Mouse (Mus musculus) gastrocnemius, adult 2 months (tissue): ENCODE data around the gene Kmt2a. TPM values are rescaled to one million over a fixed set of nuclear protein-coding genes. Genes with fewer than 3 reads are reported as not detected.

Experiments
- DNase-seq: peaks from one replicate; pipeline ENCODE4 v3.0.0; 2022
- H3K27ac ChIP-seq: fragments of 200-600 bp; 2 replicates; pipeline ENCODE4 v1.8.1; 2022; ENCODE audit warnings: mild to moderate bottlenecking
- H3K4me3 ChIP-seq: fragments of 200-600 bp; 2 replicates; pipeline ENCODE4 v1.8.1; 2022; ENCODE audit warnings: mild to moderate bottlenecking, moderate library complexity
- CTCF ChIP-seq: fragments of 200-600 bp; IDR thresholded peaks from 2 replicates; pipeline ENCODE4 v1.8.1; 2022; ENCODE audit warnings: antibody characterized with exemption, mild to moderate bottlenecking, moderate library complexity
- intact Hi-C: fragments of 180-260 bp; cut with DNase I; formaldehyde crosslinking; loops from one replicate; pipeline ENCODE4 v1.15.1; 2025
- total RNA-seq, 2 experiments: library from RNA; stranded (reverse); gene quantifications; 2 replicates each; pipeline ENCODE4 v1.2.3; 2021

The Kmt2a gene
- total RNA-seq, 2 experiments from 2014 or later = 21.5 to 21.7 TPM

DNA sequence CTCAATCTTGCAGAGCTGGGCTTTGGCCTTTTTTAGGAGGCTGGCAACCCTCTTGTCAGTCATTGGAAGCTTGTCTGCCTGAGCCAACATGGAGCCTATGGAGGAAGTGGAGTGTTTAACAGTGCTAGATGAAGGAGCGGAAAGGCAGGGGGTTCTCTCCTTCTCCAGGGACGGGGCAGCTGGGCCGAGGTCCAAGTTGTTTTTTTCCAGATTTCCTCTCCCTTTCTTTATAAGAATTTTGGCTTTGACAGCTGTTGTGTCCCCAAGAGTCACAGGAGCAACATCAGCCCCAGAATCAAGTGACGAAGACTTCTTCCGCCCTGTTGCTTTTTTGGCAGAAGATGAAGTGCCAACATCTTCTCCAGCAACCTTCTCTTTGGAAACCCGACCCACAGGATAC, 33.6 kb downstream of the Kmt2a start:
- TF ChIP-seq CTCF = no peak

DNA sequence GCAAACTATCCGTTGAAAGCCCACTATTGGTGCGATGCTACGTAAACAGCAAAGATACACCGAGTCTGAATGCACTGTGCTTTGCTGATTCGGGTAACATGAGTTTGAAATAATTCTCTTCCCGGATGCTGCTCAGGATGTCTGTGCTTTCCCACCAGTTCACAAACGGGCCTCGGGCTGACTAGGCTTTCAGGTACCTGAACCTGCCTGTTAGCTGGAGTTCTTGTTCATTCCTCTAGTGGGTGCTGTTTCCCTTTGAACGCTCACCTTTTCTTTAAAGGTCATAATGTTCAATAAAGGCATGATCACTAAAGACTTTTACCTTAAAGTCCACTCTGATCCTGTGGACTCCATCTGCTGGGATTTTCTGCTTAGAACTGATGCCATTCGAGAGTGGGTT, 39.9 kb downstream of the Kmt2a start:
- Histone ChIP-seq H3K27ac (no peak overlapping the region; the same call in 1 of the 2 replicates), H3K4me3 (no peak overlapping the region)
- DNase-seq = no peak
- intact Hi-C loops = loop anchor here (2.0 to 5.0 kb wide), 3 partner anchors 40 to 80 kb away; partner anchors contain the start of genes Atp5l and Kmt2a
- TF ChIP-seq CTCF = peak; percentile 75

More for the DNA sequence above, 33.6 kb downstream of the Kmt2a start:
- H3K4me3 ChIP-seq = no peak overlapping the region
- intact Hi-C loops = no loop called here
- H3K27ac ChIP-seq = no peak overlapping the region
- no peak for DNase-seq

DNA sequence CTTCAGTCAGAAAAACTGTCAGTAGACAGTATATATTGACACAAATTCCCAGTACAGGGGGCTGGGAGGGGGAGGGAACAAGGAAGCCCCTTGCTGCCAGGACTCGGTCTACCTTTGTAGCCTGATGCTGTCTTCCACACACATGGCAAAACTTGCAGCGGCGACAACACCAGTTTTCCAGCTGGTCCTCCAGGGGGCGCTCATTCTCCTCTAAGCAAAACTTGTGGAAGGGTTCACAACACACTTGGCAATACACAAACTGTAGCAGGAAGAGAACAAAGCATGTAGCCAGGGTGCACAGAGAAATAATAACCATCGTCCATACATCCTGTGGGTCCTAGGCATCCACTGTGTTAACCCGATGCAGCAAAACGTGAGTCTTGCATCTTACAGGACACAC, 44.7 kb downstream of the Kmt2a start:
- Histone ChIP-seq H3K27ac (peak overlapping the region; percentile 38; the same call in 1 of the 2 replicates), H3K4me3 (no peak overlapping the region)
- intact Hi-C loops = loop anchor here (1.0 kb wide), 1 partner anchor 131 kb away; no protein-coding TSS in a partner anchor
- peak; percentile 86 for DNase-seq
- TF ChIP-seq CTCF = peak; percentile 91

DNA sequence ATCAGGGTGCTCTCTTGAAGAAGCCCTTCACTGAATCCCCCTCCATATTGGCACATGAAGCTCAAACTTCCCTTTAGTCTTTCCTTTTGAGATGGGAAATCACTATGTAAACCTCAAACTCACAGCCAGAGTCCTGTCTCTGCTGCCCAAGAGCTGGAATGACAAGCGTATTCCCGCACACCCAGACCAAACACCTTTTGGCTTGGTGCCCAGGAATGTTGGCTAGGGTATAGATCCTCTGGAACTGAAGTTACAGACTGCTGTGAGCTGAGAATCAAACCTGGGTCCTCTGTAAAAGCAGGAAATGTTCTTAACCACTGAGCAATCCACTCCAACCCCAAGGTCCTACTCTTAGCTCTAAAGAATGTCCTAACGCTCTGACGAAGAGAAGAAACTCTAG, 48.7 kb downstream of the Kmt2a start:
- intact Hi-C loops = no loop called here
- Histone ChIP-seq H3K27ac (no peak overlapping the region), H3K4me3 (no peak overlapping the region)
- peak; percentile 42 for DNase-seq
- TF ChIP-seq CTCF = no peak

DNA sequence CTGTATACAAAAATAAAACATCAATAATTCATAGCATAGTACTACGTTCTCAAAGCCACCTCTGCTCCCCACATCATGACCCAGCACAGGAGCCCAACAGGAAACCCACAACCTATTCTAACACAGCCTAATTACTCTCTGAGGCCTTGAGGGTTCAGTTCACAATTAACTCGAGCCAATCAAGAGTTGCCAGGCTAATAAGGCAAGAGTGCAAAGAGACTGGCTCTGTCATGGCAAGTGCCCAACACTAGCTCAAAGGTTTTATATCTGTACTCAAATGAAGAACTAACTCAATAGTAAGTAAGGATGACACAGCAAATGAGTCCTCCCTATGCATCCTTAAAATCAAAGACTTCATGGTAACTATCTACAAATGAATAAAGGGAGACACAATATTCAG, 50.6 kb downstream of the Kmt2a start:
- H3K27ac ChIP-seq = no peak overlapping the region
- intact Hi-C loops = no loop called here
- no peak for DNase-seq
- no peak overlapping the region for H3K4me3 ChIP-seq
- no peak for TF ChIP-seq CTCF

DNA sequence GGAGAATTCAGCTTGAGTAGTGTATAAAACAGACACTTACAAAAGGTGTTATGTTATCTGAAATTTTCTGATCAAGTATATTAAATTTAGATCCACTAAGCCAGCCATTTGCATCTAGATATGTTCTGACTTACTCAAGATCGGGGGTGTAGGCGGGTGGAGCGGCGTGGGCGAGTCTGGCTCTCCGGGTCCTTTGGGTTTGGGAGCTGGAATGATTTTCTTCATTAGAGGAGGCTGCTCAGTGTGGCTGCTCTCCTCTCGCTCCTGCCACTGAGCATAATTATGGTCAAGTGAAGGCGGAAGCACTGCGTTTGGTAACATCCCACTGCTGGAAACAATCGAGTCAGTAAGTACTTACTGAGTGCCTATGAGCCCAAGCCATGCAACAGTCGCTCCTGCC, 52.2 kb downstream of the Kmt2a start:
- intact Hi-C loops = no loop called here
- Histone ChIP-seq H3K27ac (no peak overlapping the region), H3K4me3 (no peak overlapping the region)
- no peak for DNase-seq
- no peak for TF ChIP-seq CTCF

DNA sequence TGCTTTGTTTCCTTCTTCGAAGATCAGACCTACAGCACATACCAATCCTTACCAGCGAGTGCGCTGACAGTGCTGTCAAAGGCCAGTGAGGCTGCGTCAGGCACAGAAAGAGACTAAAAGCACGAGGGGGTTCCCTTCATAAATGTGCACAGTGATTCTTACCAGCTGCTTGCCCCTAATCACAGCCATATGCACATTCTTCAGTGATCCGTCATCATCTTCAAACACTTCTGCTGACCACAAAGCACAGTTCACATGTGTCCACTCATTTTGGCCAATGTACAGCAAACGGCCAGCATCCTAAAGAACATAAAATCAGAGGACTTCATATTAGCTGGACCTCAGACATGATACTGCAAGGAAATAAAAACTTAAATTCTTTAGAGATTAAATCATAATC, 54.4 kb downstream of the Kmt2a start:
- TF ChIP-seq CTCF = no peak
- DNase-seq = no peak
- intact Hi-C loops = no loop called here
- Histone ChIP-seq H3K4me3 (no peak overlapping the region), H3K27ac (no peak overlapping the region)

DNA sequence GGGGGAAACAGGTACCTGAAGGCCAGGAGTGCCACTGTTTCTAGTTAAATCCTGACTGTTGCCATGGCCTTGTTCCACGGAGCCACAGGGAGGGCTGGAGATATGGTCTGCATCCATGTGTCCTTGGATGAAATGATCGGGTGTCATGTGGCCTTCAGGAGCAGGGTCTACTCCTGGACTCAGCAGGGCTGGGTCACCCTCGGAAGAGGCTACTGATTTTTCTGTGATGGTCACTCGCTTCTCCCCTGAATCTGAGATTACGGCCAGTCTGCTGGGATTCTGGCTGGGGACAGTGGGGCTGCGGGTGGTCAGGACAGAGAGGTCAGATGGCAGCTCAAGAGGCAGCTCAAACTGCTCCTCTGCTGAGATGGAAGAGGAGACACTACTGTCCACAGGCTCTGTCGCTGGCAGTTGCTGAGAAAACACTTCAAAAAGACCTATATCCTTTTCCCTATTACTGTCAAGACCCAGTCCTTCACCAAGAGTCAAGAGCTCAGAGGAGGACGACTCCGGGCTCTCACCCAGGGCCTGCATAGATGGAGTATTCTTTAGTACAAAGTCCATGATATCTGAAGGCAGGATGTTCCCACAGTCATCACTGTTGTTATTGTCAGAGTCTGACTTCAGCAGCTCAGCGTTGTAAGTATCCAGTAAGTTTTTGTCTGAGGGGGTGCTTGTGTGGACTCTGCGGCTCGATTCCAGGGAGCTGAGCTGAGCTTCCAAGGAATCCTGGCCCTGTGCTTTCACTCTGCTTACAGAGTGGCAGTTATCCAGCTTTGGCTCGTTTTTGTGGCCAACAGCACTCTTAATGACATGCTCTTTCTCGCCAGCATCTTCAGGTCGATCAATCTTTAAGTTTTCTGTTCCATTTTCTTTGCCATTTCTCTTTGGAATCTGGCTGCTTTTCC, 60.9 kb downstream of the Kmt2a start:
- intact Hi-C loops = no loop called here
- no peak for TF ChIP-seq CTCF
- Histone ChIP-seq H3K27ac (peak overlapping the region; percentile 20; the same call in 1 of the 2 replicates), H3K4me3 (no peak overlapping the region)
- DNase-seq = peak; percentile 48

DNA sequence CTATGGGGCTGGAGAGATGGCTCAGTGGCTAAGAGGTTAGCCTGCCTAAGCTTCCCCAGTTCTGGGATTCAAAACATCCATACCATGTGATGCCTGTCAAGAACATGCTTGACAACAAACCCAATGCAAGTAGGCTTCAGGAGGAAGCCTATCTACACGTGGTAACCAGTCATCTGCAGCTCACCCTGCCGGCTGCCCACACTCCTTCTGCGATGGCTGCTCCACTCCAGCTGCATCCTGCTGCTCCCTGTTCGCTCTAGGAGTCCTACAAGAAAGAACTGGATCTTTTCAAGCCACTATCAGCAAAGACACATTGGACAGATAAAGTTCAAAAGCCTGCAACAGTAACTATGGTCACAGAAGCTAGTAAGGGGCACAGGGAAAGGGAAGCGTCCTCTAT, 63.6 kb downstream of the Kmt2a start:
- TF ChIP-seq CTCF = no peak
- intact Hi-C loops = no loop called here
- DNase-seq = no peak
- no peak overlapping the region for H3K27ac ChIP-seq
- H3K4me3 ChIP-seq = no peak overlapping the region

DNA sequence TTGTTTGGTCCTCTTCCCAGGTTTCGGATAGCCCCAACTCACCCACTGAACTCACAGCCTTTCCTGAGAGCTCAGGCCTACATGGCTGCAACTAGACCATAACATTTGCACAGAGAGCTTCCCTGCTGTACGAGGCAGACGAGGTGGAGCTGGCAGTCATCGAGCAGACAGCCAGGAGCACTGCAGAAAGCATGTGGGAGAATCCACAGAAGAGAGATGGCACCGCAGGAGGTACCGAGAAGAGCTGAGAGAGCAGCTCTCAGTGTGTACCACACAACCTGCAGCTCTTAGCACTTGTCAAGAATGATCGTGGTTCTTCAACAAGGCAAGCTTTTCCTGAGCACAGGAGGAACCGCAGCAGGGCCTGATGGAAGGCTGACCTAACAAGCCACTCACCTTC, 66.9 kb downstream of the Kmt2a start:
- no peak overlapping the region for H3K27ac ChIP-seq
- H3K4me3 ChIP-seq = no peak overlapping the region
- intact Hi-C loops = no loop called here
- DNase-seq = no peak
- TF ChIP-seq CTCF = no peak

DNA sequence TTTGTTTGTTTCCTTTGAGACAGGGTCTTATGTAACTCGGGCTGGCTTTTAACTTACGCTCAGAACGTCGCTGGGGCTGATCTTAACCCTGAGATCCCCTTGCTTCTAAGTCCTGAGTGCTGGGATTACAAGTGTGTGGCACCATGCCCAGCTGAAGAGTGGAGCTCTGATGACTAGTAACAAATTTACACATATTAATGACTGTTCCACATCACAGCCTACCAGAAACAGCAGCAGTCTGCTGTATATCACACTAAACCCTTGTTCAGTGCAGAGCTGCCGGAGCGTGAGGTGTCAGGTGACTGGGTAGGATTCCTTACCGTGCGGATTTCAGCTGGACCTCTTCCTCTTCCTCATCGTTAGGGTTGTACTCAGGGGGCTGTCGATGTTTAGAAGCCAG, 70.8 kb downstream of the Kmt2a start:
- no peak for DNase-seq
- no peak overlapping the region for H3K27ac ChIP-seq
- TF ChIP-seq CTCF = no peak
- intact Hi-C loops = no loop called here
- no peak overlapping the region for H3K4me3 ChIP-seq

DNA sequence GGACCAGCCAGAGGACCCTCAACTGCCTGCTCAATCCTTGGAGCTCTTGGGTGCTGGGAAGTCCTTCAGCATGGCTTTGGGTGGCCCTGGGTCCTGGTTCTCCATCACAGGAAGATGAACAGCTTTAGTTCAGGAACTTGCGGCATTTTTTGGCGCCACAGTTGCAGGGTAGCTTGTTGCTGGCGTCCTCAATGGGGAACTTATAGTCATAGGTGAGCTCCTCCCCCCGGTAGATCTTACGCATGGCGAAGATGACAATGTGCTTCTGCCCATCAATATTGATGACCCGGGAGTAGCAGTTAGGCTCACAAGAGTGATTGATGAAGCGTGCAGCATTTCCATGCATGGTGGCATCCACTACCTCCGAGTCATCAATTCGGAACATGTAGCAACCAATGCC, 73.3 kb downstream of the Kmt2a start:
- no peak overlapping the region for H3K4me3 ChIP-seq
- DNase-seq = no peak
- no peak for TF ChIP-seq CTCF
- intact Hi-C loops = no loop called here
- no peak overlapping the region for H3K27ac ChIP-seq

DNA sequence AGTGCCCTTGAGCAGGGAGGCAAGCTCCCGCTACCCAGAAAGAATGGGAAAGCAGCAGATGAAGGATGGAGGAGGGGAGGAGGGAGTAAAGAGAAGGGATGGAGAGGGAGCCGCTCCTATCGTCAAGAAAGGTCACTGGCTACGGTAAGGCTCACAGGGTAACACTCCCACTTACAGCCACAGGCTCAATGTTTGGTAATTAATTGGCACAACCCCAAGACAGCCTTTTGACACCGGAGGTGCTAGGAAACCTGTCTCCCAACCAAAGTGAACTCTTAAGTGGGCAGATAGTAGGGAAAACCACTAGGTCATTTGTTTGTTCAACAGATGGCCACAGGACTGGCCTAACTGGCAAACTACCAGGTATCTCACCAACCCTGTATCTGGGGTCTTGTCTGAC, 74.0 kb downstream of the Kmt2a start:
- Histone ChIP-seq H3K27ac (no peak overlapping the region), H3K4me3 (no peak overlapping the region)
- no peak for DNase-seq
- no peak for TF ChIP-seq CTCF
- intact Hi-C loops = no loop called here

DNA sequence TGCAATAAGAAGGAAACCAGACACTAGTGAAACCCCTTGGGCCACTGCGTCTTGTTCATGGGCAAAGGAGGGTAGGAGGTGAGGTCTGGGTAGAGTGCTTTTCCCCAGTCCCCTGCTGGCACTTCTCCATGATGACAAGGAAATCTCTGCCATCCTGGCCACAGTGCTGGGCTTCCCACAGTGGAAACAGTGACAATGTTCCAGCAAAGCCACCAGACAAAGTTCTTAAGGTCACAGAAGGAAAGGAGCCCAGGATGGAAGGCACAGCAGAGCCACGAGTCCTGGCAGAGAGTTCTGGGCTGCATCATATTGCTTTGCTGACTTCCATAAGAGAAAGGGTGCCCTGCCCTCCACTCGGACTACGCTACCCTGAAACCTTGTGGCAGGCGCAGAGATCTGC, 75.6 kb downstream of the Kmt2a start:
- no peak for TF ChIP-seq CTCF
- DNase-seq = no peak
- H3K4me3 ChIP-seq = no peak overlapping the region
- peak overlapping the region; percentile 48 for H3K27ac ChIP-seq
- intact Hi-C loops = no loop called here
